Mouse (Mus musculus) retina, adult 2 months (tissue): ENCODE results near the gene Schip1.

Experiments used
- DNase-seq: peaks from one replicate; pipeline ENCODE4 v3.0.0-alpha.2; 2012; ENCODE audit warnings: low read depth, low spot score

The Schip1 gene

GRCm38 (mm10) chr3:68469643-68470042, 405.0 kb downstream of the Schip1 start:
- no peak for DNase-seq

GRCm38 (mm10) chr3:68470061-68470460, 405.5 kb downstream of the Schip1 start:
- no peak for DNase-seq

GRCm38 (mm10) chr3:68470622-68471021, 406.0 kb downstream of the Schip1 start:
- DNase-seq: no peak

GRCm38 (mm10) chr3:68476336-68476735, 411.7 kb downstream of the Schip1 start:
- no peak for DNase-seq

GRCm38 (mm10) chr3:68477478-68477877, 412.9 kb downstream of the Schip1 start:
- no peak for DNase-seq

GRCm38 (mm10) chr3:68479266-68479665, 414.7 kb downstream of the Schip1 start:
- no peak for DNase-seq

- DNase-seq: no peak
These were observed 418.9 kb downstream of the Schip1 start for GRCm38 (mm10) chr3:68483517-68483916.

- DNase-seq: no peak
These were observed 419.4 kb downstream of the Schip1 start for GRCm38 (mm10) chr3:68484021-68484420.

GRCm38 (mm10) chr3:68484561-68484960, 420.0 kb downstream of the Schip1 start:
- no peak for DNase-seq

GRCm38 (mm10) chr3:68487621-68488020, 423.0 kb downstream of the Schip1 start:
- DNase-seq: no peak

- DNase-seq: no peak
These were observed 423.7 kb downstream of the Schip1 start for GRCm38 (mm10) chr3:68488316-68488715.

- DNase-seq: no peak
These were observed 426.9 kb downstream of the Schip1 start for GRCm38 (mm10) chr3:68491516-68491915.

GRCm38 (mm10) chr3:68492066-68492465, 427.5 kb downstream of the Schip1 start:
- no peak for DNase-seq

- no peak for DNase-seq
These were observed 427.9 kb downstream of the Schip1 start for GRCm38 (mm10) chr3:68492513-68492912.

- no peak for DNase-seq
These were observed 428.6 kb downstream of the Schip1 start for GRCm38 (mm10) chr3:68493170-68493585.

GRCm38 (mm10) chr3:68493586-68494295, 429.1 kb downstream of the Schip1 start:
- DNase-seq: no peak

GRCm38 (mm10) chr3:68494296-68495095, 429.9 kb downstream of the Schip1 start:
- no peak for DNase-seq

GRCm38 (mm10) chr3:68495096-68495735, 430.6 kb downstream of the Schip1 start:
- DNase-seq: no peak

GRCm38 (mm10) chr3:68495736-68496242, 431.2 kb downstream of the Schip1 start:
- no peak for DNase-seq

- no peak for DNase-seq
These were observed 431.9 kb downstream of the Schip1 start for GRCm38 (mm10) chr3:68496513-68496912.

- DNase-seq: no peak
These were observed 435.0 kb downstream of the Schip1 start for GRCm38 (mm10) chr3:68499532-68500152.

- DNase-seq: no peak
These were observed 440.2 kb downstream of the Schip1 start for GRCm38 (mm10) chr3:68504838-68505237.
